Mouse (Mus musculus) testis, postnatal 10 days (tissue): ENCODE data around the gene Gm49396.

Experiments
- DNase-seq: peaks from one replicate; pipeline ENCODE4 v3.0.0; 2021; ENCODE audit warnings: low spot score

Gene Gm49396

GRCm38 (mm10) chr7:30563117-30563905 is at the start of gene Gm49396, which contains the start of the genes U2af1l4 and Psenen:
TSS of gene Gm49396 (plus strand) at chr7:30563344.
TSS of gene U2af1l4 (plus strand) at chr7:30563301.
TSS of gene Psenen (minus strand) at chr7:30563627.
- DNase-seq: peak; percentile 96

- DNase-seq: no peak
Measured at GRCm38 (mm10) chr7:30515003-30515760, 48.0 kb upstream of the Gm49396 start.

- DNase-seq: no peak
Measured at GRCm38 (mm10) chr7:30518325-30518724, 44.8 kb upstream of the Gm49396 start.

GRCm38 (mm10) chr7:30520396-30520795 is 42.7 kb upstream of the Gm49396 start:
- peak; percentile 63 for DNase-seq

GRCm38 (mm10) chr7:30520856-30521255 is 42.3 kb upstream of the Gm49396 start:
- DNase-seq: peak; percentile 42

GRCm38 (mm10) chr7:30522871-30523270 is 40.3 kb upstream of the Gm49396 start:
- peak; percentile 41 for DNase-seq

- DNase-seq: no peak
Measured at GRCm38 (mm10) chr7:30524487-30524886, 38.7 kb upstream of the Gm49396 start.

GRCm38 (mm10) chr7:30525954-30526353 is 37.2 kb upstream of the Gm49396 start:
- no peak for DNase-seq

GRCm38 (mm10) chr7:30526399-30526798 is 36.7 kb upstream of the Gm49396 start:
- peak; percentile 53 for DNase-seq

- DNase-seq: no peak
Measured at GRCm38 (mm10) chr7:30526981-30527380, 36.2 kb upstream of the Gm49396 start.

GRCm38 (mm10) chr7:30531291-30531815 is 31.8 kb upstream of the Gm49396 start:
- DNase-seq: peak; percentile 34

GRCm38 (mm10) chr7:30532931-30533330 is 30.2 kb upstream of the Gm49396 start:
- DNase-seq: peak; percentile 88

GRCm38 (mm10) chr7:30533941-30534632 is 29.1 kb upstream of the Gm49396 start:
- peak; percentile 37 for DNase-seq

GRCm38 (mm10) chr7:30534633-30535577 is 28.2 kb upstream of the Gm49396 start, which contains the start of gene Arhgap33:
TSS of gene Arhgap33 (minus strand) at chr7:30535060.
- DNase-seq: peak; percentile 97

- DNase-seq: peak; percentile 34
Measured at GRCm38 (mm10) chr7:30540572-30540971, 22.6 kb upstream of the Gm49396 start.

GRCm38 (mm10) chr7:30544327-30544726 is 18.8 kb upstream of the Gm49396 start:
- DNase-seq: no peak

- DNase-seq: no peak
Measured at GRCm38 (mm10) chr7:30549880-30550279, 13.3 kb upstream of the Gm49396 start.

- DNase-seq: no peak
Measured at GRCm38 (mm10) chr7:30550603-30551002, 12.5 kb upstream of the Gm49396 start.

GRCm38 (mm10) chr7:30551445-30552101 is 11.6 kb upstream of the Gm49396 start:
- DNase-seq: no peak
